7 mouse cellular contexts compared by ENCODE assay signal in genomic region chr15:77203255-77203981, GRCm38 (mm10).
DNase-seq lines count a peak whose midpoint lies in the region; ATAC-seq and TF ChIP-seq lines count a peak whose summit lies in the region.

No protein-coding gene starts in this region.

- DNase-seq in heart, postnatal 0 days (ENCODE audit: low spot score), result peak; percentile 79
- no peak for DNase-seq in limb, embryonic 10.5 days (ENCODE audit: low spot score)
- no peak for DNase-seq in testis, postnatal 14 days (ENCODE audit: low spot score)
- no peak for DNase-seq in right cerebral cortex, adult 2 months (ENCODE audit: low spot score in 2 of 2)

- H3K27ac ChIP-seq in embryonic facial prominence, embryonic 12.5 days, result peak overlapping the region; percentile 65
- peak overlapping the region; percentile 95 for H3K27ac ChIP-seq in heart, postnatal 0 days (ENCODE audit: low read depth)
- peak overlapping the region; percentile 61 for H3K27ac ChIP-seq in limb, embryonic 10.5 days
- peak overlapping the region; percentile 22; the same call in 1 of the 2 replicates for H3K27ac ChIP-seq in midbrain, embryonic 12.5 days (replicated peaks)

- WGBS in embryonic facial prominence, embryonic 12.5 days, result 38% methylated on average over 14 of the region's 14 CpGs
- 31% methylated on average over 14 of the region's 14 CpGs for WGBS in heart, postnatal 0 days
- 77% methylated on average over 14 of the region's 14 CpGs for WGBS in limb, embryonic 10.5 days
- WGBS in midbrain, embryonic 12.5 days, result 67% methylated on average over 14 of the region's 14 CpGs

- no peaks in the 10 kb centered on the region for H3K36me3 ChIP-seq in embryonic facial prominence, embryonic 12.5 days
- H3K36me3 ChIP-seq in heart, postnatal 0 days (replicated peaks; ENCODE audit: control insufficient read depth, insufficient read depth, low read length), result no peaks in the 10 kb centered on the region
- H3K36me3 ChIP-seq in limb, embryonic 10.5 days, result 0 out of 2 replicates have a peak, but pooled peaks cover 6% of the 10 kb centered on the region
- no peaks in the 10 kb centered on the region for H3K36me3 ChIP-seq in midbrain, embryonic 12.5 days

- no peak overlapping the region for H3K4me3 ChIP-seq in embryonic facial prominence, embryonic 12.5 days
- H3K4me3 ChIP-seq in heart, postnatal 0 days (ENCODE audit: low read depth, low read length), result peak overlapping the region; percentile 23
- H3K4me3 ChIP-seq in limb, embryonic 10.5 days, result no peak overlapping the region
- H3K4me3 ChIP-seq in midbrain, embryonic 12.5 days, result no peak overlapping the region

- no peaks in the 10 kb centered on the region for H3K27me3 ChIP-seq in embryonic facial prominence, embryonic 12.5 days
- H3K27me3 ChIP-seq in heart, postnatal 0 days (ENCODE audit: control insufficient read depth, insufficient read depth, low read length), result no peaks in the 10 kb centered on the region
- no peaks in the 10 kb centered on the region for H3K27me3 ChIP-seq in limb, embryonic 10.5 days (ENCODE audit: low read depth, poor library complexity, severe bottlenecking)
- H3K27me3 ChIP-seq in midbrain, embryonic 12.5 days, result no peaks in the 10 kb centered on the region

- no peak overlapping the region for H3K4me2 ChIP-seq in embryonic facial prominence, embryonic 12.5 days (replicated peaks)
- peak overlapping the region; percentile 57 for H3K4me2 ChIP-seq in heart, postnatal 0 days (ENCODE audit: low read depth, low read length)
- H3K4me2 ChIP-seq in midbrain, embryonic 12.5 days (replicated peaks), result no peak overlapping the region

- no peak for TF ChIP-seq EP300 in heart, postnatal 0 days (IDR thresholded peaks at IDR 0.05; ENCODE audit: low read depth)

- TF ChIP-seq CTCF in heart, postnatal 0 days (IDR thresholded peaks at IDR 0.05; ENCODE audit: low read depth), result no peak

- peaks cover 34% of the 10 kb centered on the region for H3K4me1 ChIP-seq in embryonic facial prominence, embryonic 12.5 days
- peaks cover 51% of the 10 kb centered on the region for H3K4me1 ChIP-seq in heart, postnatal 0 days (ENCODE audit: control insufficient read depth, insufficient read depth)
- peaks cover 49% of the 10 kb centered on the region for H3K4me1 ChIP-seq in limb, embryonic 10.5 days
- H3K4me1 ChIP-seq in midbrain, embryonic 12.5 days, result peaks cover 33% of the 10 kb centered on the region

- peak; percentile 59; the same call in 1 of the 2 replicates for ATAC-seq in cerebellum, adult (ENCODE audit: insufficient number of reproducible peaks, low FRiP score, low TSS enrichment)
- ATAC-seq in embryonic facial prominence, embryonic 12.5 days (ENCODE audit: insufficient number of reproducible peaks, insufficient read depth, low FRiP score, low TSS enrichment), result peak; percentile 65; the same call in 1 of the 2 replicates
- ATAC-seq in heart, postnatal 0 days (ENCODE audit: insufficient read depth, low read depth), result peak; percentile 84
- ATAC-seq in midbrain, embryonic 12.5 days (ENCODE audit: low FRiP score, low read depth), result no peak

- no peaks in the 10 kb centered on the region for H3K9me3 ChIP-seq in embryonic facial prominence, embryonic 12.5 days
- no peaks in the 10 kb centered on the region for H3K9me3 ChIP-seq in heart, postnatal 0 days (replicated peaks; ENCODE audit: control insufficient read depth, low read length)
- no peaks in the 10 kb centered on the region for H3K9me3 ChIP-seq in limb, embryonic 10.5 days (replicated peaks)
- no peaks in the 10 kb centered on the region for H3K9me3 ChIP-seq in midbrain, embryonic 12.5 days

- no peak overlapping the region for H3K9ac ChIP-seq in embryonic facial prominence, embryonic 12.5 days
- peak overlapping the region; percentile 49 for H3K9ac ChIP-seq in heart, postnatal 0 days (replicated peaks; ENCODE audit: low read depth, low read length)
- no peak overlapping the region; the same call in 1 of the 2 replicates for H3K9ac ChIP-seq in midbrain, embryonic 12.5 days (replicated peaks)

Comparison
In these comparisons a context has a peak if more than half of its experiments do, and no peak if none do; other contexts are left out.
1. H3K27ac ChIP-seq: peak in every context shown above with its lines; median percentile 95 in heart, postnatal 0 days; 65 in embryonic facial prominence, embryonic 12.5 days; 61 in limb, embryonic 10.5 days; 22 in midbrain, embryonic 12.5 days.